Mouse (Mus musculus): ENCODE results near the gene Nfam1. TPM values are rescaled to one million over a fixed set of nuclear protein-coding genes. Genes with fewer than 3 reads are reported as not detected.

Nfam1 gene
- polyA plus RNA-seq, 1 experiment from 2014 or later, result 1.3 TPM

- Histone ChIP-seq H3K4me3 (ENCODE audit: low read depth, low read length) (peak overlapping the region; percentile 6; the same call in 1 of the 2 replicates), H3K36me3 (ENCODE audit: control insufficient read depth, insufficient read depth, low read length) (no peaks in the 10 kb centered on the region), H3K4me1 (replicated peaks; ENCODE audit: control insufficient read depth, insufficient read depth) (0 out of 2 replicates have a peak, but pooled peaks cover 4% of the 10 kb centered on the region), H3K9me3 (ENCODE audit: control insufficient read depth, low read length) (no peaks in the 10 kb centered on the region), H3K27me3 (ENCODE audit: control insufficient read depth, insufficient read depth, low read length) (no peaks in the 10 kb centered on the region), H3K9ac (ENCODE audit: low read length) (0 out of 2 replicates have a peak overlapping the region, but pooled peaks have one; percentile 13), H3K4me2 (replicated peaks; ENCODE audit: low read depth) (peak overlapping the region; percentile 30), H3K27ac (replicated peaks) (no peak overlapping the region)
- ATAC-seq (ENCODE audit: low FRiP score, low TSS enrichment), result no peak
- DNase-seq (ENCODE audit: low spot score), result peak; percentile 41
- TF ChIP-seq EP300 (optimal IDR thresholded peaks at IDR 0.05), result no peak
- no peak for TF ChIP-seq CTCF (IDR thresholded peaks at IDR 0.05; ENCODE audit: low read depth)
- 32% methylated on average over 16 of the region's 16 CpGs for WGBS
Observed at GRCm38 (mm10) chr15:82958253-82958701, 74.8 kb downstream of the Nfam1 start.

- no peaks in the 10 kb centered on the region for H3K36me3 ChIP-seq (ENCODE audit: control insufficient read depth, insufficient read depth, low read length)
- H3K9me3 ChIP-seq (ENCODE audit: control insufficient read depth, low read length), result no peaks in the 10 kb centered on the region
- H3K9ac ChIP-seq (ENCODE audit: low read length), result no peak overlapping the region
- H3K27me3 ChIP-seq (ENCODE audit: control insufficient read depth, insufficient read depth, low read length), result no peaks in the 10 kb centered on the region
- H3K27ac ChIP-seq (replicated peaks), result no peak overlapping the region
- 68% methylated on average over 4 of the region's 4 CpGs for WGBS
- TF ChIP-seq CTCF (IDR thresholded peaks at IDR 0.05; ENCODE audit: low read depth), result no peak
- TF ChIP-seq EP300 (optimal IDR thresholded peaks at IDR 0.05), result no peak
- no peaks in the 10 kb centered on the region for H3K4me1 ChIP-seq (replicated peaks; ENCODE audit: control insufficient read depth, insufficient read depth)
- DNase-seq (ENCODE audit: low spot score), result no peak
- no peak overlapping the region for H3K4me2 ChIP-seq (replicated peaks; ENCODE audit: low read depth)
- ATAC-seq (ENCODE audit: low FRiP score, low TSS enrichment), result no peak
- no peak overlapping the region for H3K4me3 ChIP-seq (ENCODE audit: low read depth, low read length)
Observed at GRCm38 (mm10) chr15:82956721-82957120, 76.4 kb downstream of the Nfam1 start.

- TF ChIP-seq EP300 (optimal IDR thresholded peaks at IDR 0.05) (no peak), CTCF (IDR thresholded peaks at IDR 0.05; ENCODE audit: low read depth) (no peak)
- no peak overlapping the region for H3K9ac ChIP-seq (ENCODE audit: low read length)
- WGBS, result 87% methylated on average over 3 of the region's 3 CpGs
- H3K4me2 ChIP-seq (replicated peaks; ENCODE audit: low read depth), result no peak overlapping the region
- H3K4me1 ChIP-seq (replicated peaks; ENCODE audit: control insufficient read depth, insufficient read depth), result no peaks in the 10 kb centered on the region
- H3K9me3 ChIP-seq (ENCODE audit: control insufficient read depth, low read length), result no peaks in the 10 kb centered on the region
- no peak overlapping the region for H3K4me3 ChIP-seq (ENCODE audit: low read depth, low read length)
- ATAC-seq (ENCODE audit: low FRiP score, low TSS enrichment) (no peak), DNase-seq (ENCODE audit: low spot score) (no peak)
- H3K27me3 ChIP-seq (ENCODE audit: control insufficient read depth, insufficient read depth, low read length), result no peaks in the 10 kb centered on the region
- no peaks in the 10 kb centered on the region for H3K36me3 ChIP-seq (ENCODE audit: control insufficient read depth, insufficient read depth, low read length)
- H3K27ac ChIP-seq (replicated peaks), result no peak overlapping the region
Observed at GRCm38 (mm10) chr15:82956310-82956709, 76.8 kb downstream of the Nfam1 start.

DNA sequence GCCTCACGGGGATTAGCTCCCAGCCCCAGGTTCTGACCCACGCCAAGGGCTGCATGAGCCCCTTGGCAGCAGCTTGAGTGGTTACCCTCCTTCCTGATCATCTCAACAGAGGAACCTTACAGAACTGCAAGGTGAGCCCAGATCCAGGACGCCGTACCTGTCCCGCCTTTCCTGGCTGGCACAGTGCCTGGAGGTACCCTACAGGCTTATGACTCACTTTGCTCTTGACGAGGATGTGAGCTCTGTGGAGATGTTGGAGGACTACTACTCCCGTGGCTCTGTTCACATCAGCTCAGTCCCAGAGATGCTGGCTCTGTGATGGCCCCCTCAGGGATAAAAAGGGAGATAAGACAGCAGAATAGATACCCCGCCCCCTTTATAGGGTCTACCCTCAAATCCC lies 77.8 kb downstream of the Nfam1 start:
- Histone ChIP-seq H3K27ac (replicated peaks) (no peak overlapping the region), H3K36me3 (ENCODE audit: control insufficient read depth, insufficient read depth, low read length) (no peaks in the 10 kb centered on the region), H3K9ac (ENCODE audit: low read length) (no peak overlapping the region), H3K4me1 (replicated peaks; ENCODE audit: control insufficient read depth, insufficient read depth) (no peaks in the 10 kb centered on the region), H3K4me3 (ENCODE audit: low read depth, low read length) (no peak overlapping the region), H3K4me2 (replicated peaks; ENCODE audit: low read depth) (no peak overlapping the region), H3K9me3 (ENCODE audit: control insufficient read depth, low read length) (no peaks in the 10 kb centered on the region), H3K27me3 (ENCODE audit: control insufficient read depth, insufficient read depth, low read length) (no peaks in the 10 kb centered on the region)
- DNase-seq (ENCODE audit: low spot score), result peak; percentile 62
- ATAC-seq (ENCODE audit: low FRiP score, low TSS enrichment), result 0 out of 2 replicates have a peak, but pooled peaks have one; percentile 47
- TF ChIP-seq EP300 (optimal IDR thresholded peaks at IDR 0.05), result no peak
- no peak for TF ChIP-seq CTCF (IDR thresholded peaks at IDR 0.05; ENCODE audit: low read depth)
- 75% methylated on average over 8 of the region's 8 CpGs for WGBS

DNA sequence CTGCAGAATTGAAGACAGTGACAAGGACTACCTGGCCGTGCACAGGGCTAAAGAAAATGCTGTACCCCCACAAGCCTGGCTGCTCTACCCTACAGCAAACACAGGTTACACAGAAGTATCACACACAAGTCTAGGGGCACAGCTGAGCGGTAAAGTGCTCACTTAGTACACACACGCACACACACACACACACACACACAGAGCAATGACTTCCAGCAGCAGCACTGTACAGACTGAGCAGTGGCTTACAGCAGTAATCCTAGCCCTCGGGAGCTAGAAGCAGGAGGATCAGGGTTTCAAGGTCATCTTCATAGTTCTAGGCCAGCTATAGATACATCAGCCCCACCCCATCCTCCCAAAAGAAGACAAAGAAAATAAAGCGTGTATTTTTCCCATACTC lies 79.1 kb downstream of the Nfam1 start:
- Histone ChIP-seq H3K27me3 (ENCODE audit: control insufficient read depth, insufficient read depth, low read length) (no peaks in the 10 kb centered on the region), H3K9me3 (ENCODE audit: control insufficient read depth, low read length) (no peaks in the 10 kb centered on the region), H3K9ac (ENCODE audit: low read length) (no peak overlapping the region), H3K4me3 (ENCODE audit: low read depth, low read length) (no peak overlapping the region), H3K4me1 (replicated peaks; ENCODE audit: control insufficient read depth, insufficient read depth) (no peaks in the 10 kb centered on the region), H3K36me3 (ENCODE audit: control insufficient read depth, insufficient read depth, low read length) (no peaks in the 10 kb centered on the region), H3K4me2 (replicated peaks; ENCODE audit: low read depth) (no peak overlapping the region), H3K27ac (replicated peaks) (no peak overlapping the region)
- DNase-seq (ENCODE audit: low spot score) (no peak), ATAC-seq (ENCODE audit: low FRiP score, low TSS enrichment) (no peak)
- 64% methylated on average over 5 of the region's 5 CpGs for WGBS
- TF ChIP-seq CTCF (IDR thresholded peaks at IDR 0.05; ENCODE audit: low read depth), result no peak
- TF ChIP-seq EP300 (optimal IDR thresholded peaks at IDR 0.05), result no peak

DNA sequence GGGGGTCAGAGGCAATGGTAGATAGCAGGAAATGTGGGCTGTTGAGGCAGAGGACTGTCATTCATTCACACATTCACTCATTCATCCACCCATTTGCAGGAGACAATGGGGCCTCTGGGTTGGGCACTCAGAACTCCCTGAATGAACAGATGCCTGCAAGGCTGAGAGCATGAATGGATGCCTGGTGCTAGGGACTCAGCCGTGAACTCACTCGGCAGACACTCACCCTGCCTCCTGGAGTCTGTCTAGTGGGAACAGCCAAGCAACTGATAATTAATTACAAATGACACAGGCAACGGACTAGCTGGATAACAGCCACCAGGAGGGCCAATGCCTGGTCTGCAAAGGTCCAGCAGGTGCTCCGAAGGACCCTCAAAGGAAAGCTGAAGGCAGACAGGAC lies 80.0 kb downstream of the Nfam1 start:
- TF ChIP-seq EP300 (optimal IDR thresholded peaks at IDR 0.05) (no peak), CTCF (IDR thresholded peaks at IDR 0.05; ENCODE audit: low read depth) (no peak)
- no peak overlapping the region for H3K4me2 ChIP-seq (replicated peaks; ENCODE audit: low read depth)
- whole genome bisulfite sequencing, result 35% methylated on average over 4 of the region's 4 CpGs
- H3K27ac ChIP-seq (replicated peaks), result no peak overlapping the region
- H3K9ac ChIP-seq (ENCODE audit: low read length), result no peak overlapping the region
- no peak overlapping the region for H3K4me3 ChIP-seq (ENCODE audit: low read depth, low read length)
- DNase-seq (ENCODE audit: low spot score) (no peak), ATAC-seq (ENCODE audit: low FRiP score, low TSS enrichment) (no peak)
- no peaks in the 10 kb centered on the region for H3K27me3 ChIP-seq (ENCODE audit: control insufficient read depth, insufficient read depth, low read length)
- no peaks in the 10 kb centered on the region for H3K4me1 ChIP-seq (replicated peaks; ENCODE audit: control insufficient read depth, insufficient read depth)
- H3K9me3 ChIP-seq (ENCODE audit: control insufficient read depth, low read length), result no peaks in the 10 kb centered on the region
- H3K36me3 ChIP-seq (ENCODE audit: control insufficient read depth, insufficient read depth, low read length), result no peaks in the 10 kb centered on the region

All from stomach, postnatal 0 days (tissue).